Mouse (Mus musculus): Measurements from ENCODE around the gene Pbrm1. TPM values are rescaled to one million over a fixed set of nuclear protein-coding genes. Genes with fewer than 3 reads are reported as not detected.

Pbrm1 gene
- polyA plus RNA-seq, 1 experiment from 2014 or later, result 33.2 TPM

DNA sequence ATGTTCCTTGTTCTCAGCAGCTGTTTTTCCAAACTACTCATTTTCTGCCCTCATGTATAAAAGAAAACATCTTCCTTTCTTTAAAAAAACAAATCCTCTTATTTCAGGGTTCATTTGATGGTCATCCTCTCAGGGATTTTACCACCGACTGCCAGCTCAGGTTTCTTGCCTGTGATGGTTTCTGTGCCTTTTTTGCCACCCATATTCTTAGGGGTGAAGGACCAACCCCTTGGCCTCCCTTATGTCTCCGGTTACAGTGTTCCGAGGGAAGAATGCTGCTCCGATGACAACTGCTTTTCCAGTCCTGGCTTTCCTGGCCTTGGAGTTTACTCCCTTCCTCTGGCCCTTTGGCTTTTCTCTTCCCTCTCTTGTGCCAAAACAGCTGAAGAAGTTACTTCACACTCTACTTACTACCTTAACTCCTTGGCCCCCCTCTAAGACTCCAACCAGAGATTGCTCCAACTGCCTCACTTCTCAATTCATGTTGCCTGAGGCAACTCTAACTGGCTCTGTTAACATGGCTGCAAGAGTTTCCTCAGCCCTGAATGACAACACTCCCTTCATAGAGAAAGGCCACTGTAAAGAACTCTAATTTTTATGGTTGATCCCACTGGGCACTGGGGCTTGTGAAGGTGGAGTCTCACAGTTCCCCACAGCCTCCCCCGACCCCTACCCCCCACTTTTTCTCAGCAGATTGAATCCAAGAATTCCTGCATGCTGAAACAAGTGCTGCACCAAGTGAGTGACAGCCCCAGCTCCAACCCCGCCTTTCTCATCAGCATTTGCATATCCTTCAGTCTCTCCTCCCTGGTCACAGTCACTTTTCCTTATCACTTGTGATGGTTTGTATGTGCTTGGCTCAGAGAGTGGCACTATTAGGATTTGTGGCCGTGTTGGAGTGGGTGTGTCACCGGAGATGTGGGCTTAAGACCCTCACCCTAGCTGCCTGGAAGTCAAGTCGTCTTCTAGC is 106.5 kb downstream of the Pbrm1 start:
- ATAC-seq (no peak), DNase-seq (peak; percentile 21)
- TF ChIP-seq CTCF (IDR thresholded peaks at IDR 0.05; ENCODE audit: low read depth), result no peak
- no peak for TF ChIP-seq EP300 (IDR thresholded peaks at IDR 0.05; ENCODE audit: low read depth)
- H3K9ac ChIP-seq (replicated peaks), result peak overlapping the region; percentile 6; the same call in 1 of the 2 replicates
- peaks cover 36% of the 10 kb centered on the region for H3K4me1 ChIP-seq (ENCODE audit: insufficient read depth)
- H3K36me3 ChIP-seq (replicated peaks; ENCODE audit: insufficient read depth, low read length), result peaks cover 15% of the 10 kb centered on the region
- peak overlapping the region; percentile 64 for H3K27ac ChIP-seq (ENCODE audit: low read depth)
- no peaks in the 10 kb centered on the region for H3K27me3 ChIP-seq (ENCODE audit: insufficient read depth, low read length)
- H3K4me3 ChIP-seq (ENCODE audit: low read depth, low read length), result no peak overlapping the region
- no peak overlapping the region; the same call in 1 of the 2 replicates for H3K4me2 ChIP-seq (ENCODE audit: low read depth, low read length)
- no peaks in the 10 kb centered on the region for H3K9me3 ChIP-seq (ENCODE audit: low read length)
- WGBS (ENCODE audit: insufficient replicate concordance), result 66% methylated on average over 9 of the region's 9 CpGs

DNA sequence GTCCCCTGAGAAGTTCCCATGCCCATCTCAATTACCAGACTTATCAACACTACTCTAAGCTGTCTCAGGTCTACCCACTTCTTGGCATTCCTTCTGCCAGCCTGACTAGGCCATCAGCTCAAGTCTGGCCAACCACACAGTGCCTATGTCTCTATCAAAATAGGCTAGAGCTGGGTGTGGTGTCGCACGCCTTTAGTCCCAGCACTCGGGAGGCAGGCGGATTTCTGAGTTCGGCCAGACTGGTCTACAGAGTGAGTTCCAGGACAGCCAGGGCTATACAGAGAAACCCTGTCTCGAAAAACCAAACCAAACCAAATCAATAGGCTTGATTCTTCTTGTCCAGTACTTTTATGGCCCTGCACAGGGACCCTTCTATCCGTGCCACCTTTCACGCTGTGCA is 107.9 kb downstream of the Pbrm1 start:
- Histone ChIP-seq H3K9ac (replicated peaks) (0 out of 2 replicates have a peak overlapping the region, but pooled peaks have one; percentile 13), H3K36me3 (replicated peaks; ENCODE audit: insufficient read depth, low read length) (peaks cover 11% of the 10 kb centered on the region), H3K27me3 (ENCODE audit: insufficient read depth, low read length) (no peaks in the 10 kb centered on the region), H3K4me3 (ENCODE audit: low read depth, low read length) (no peak overlapping the region), H3K27ac (ENCODE audit: low read depth) (0 out of 2 replicates have a peak overlapping the region, but pooled peaks have one; percentile 53), H3K4me1 (ENCODE audit: insufficient read depth) (peaks cover 42% of the 10 kb centered on the region), H3K9me3 (ENCODE audit: low read length) (no peaks in the 10 kb centered on the region), H3K4me2 (ENCODE audit: low read depth, low read length) (peak overlapping the region; percentile 59)
- TF ChIP-seq CTCF (IDR thresholded peaks at IDR 0.05; ENCODE audit: low read depth), result no peak
- TF ChIP-seq EP300 (IDR thresholded peaks at IDR 0.05; ENCODE audit: low read depth), result no peak
- 79% methylated on average over 8 of the region's 8 CpGs for WGBS (ENCODE audit: insufficient replicate concordance)
- ATAC-seq (no peak), DNase-seq (peak; percentile 18)

DNA sequence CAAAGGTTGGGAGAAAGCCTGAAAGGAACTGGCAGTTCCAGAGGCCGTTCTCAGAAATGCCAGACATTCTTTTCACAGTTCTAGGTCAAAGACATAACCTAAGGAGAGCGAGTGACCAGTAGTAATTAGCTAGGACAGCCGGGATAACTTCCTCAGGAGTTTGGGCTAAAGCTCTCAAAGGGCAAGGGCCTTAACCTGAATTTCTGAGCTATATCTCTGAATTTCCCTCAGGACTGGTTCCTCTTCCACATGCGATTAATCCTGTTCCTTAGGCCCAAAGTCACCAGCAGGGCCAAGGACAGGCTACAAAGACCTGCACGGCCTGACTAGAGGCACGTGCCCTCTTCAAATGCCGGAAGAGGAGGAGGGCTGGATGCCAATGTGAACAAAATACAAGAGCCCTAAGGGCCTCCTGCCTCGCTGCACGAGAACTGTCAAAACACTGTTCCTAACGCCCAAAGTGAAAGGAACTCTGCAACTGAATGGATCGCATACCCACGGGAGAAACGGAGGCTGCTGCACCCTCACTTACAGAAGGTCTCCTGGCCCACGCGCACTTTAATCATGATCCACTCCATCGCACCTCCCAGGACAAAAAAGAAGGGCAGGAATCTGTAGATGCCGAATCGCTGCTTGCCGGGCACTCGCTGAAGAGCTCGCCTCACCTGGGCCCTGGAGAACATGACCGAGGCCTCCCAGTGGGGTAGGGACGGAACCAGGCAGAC is 109.3 kb downstream of the Pbrm1 start:
- H3K4me1 ChIP-seq (ENCODE audit: insufficient read depth), result peaks cover 57% of the 10 kb centered on the region
- H3K9ac ChIP-seq (replicated peaks), result peak overlapping the region; percentile 78
- H3K9me3 ChIP-seq (ENCODE audit: low read length), result no peaks in the 10 kb centered on the region
- TF ChIP-seq EP300 (IDR thresholded peaks at IDR 0.05; ENCODE audit: low read depth) (no peak), CTCF (IDR thresholded peaks at IDR 0.05; ENCODE audit: low read depth) (no peak)
- DNase-seq, result peak; percentile 65
- peak overlapping the region; percentile 89 for H3K27ac ChIP-seq (ENCODE audit: low read depth)
- ATAC-seq, result peak; percentile 18
- WGBS (ENCODE audit: insufficient replicate concordance), result 2% methylated on average over 23 of the region's 23 CpGs
- H3K4me2 ChIP-seq (ENCODE audit: low read depth, low read length), result peak overlapping the region; percentile 88
- peaks cover under 1% of the 10 kb centered on the region; the same call in 1 of the 2 replicates for H3K36me3 ChIP-seq (replicated peaks; ENCODE audit: insufficient read depth, low read length)
- no peaks in the 10 kb centered on the region for H3K27me3 ChIP-seq (ENCODE audit: insufficient read depth, low read length)
- H3K4me3 ChIP-seq (ENCODE audit: low read depth, low read length), result peak overlapping the region; percentile 75

GRCm38 (mm10) chr14:31128826-31129219 is 109.9 kb downstream of the Pbrm1 start, which contains the start of gene Smim4:
TSS of gene Smim4 (minus strand) at chr14:31128956.
- H3K9ac ChIP-seq (replicated peaks), result peak within 1 kb of the TSS; percentile 78
- H3K36me3 ChIP-seq (replicated peaks; ENCODE audit: insufficient read depth, low read length), result no peaks in the 10 kb centered on the region
- peaks cover 61% of the 10 kb centered on the region for H3K4me1 ChIP-seq (ENCODE audit: insufficient read depth)
- no peaks in the 10 kb centered on the region for H3K9me3 ChIP-seq (ENCODE audit: low read length)
- DNase-seq (peak; percentile 97), ATAC-seq (peak; percentile 90)
- peak within 1 kb of the TSS; percentile 88 for H3K4me2 ChIP-seq (ENCODE audit: low read depth, low read length)
- peak within 1 kb of the TSS; percentile 89 for H3K27ac ChIP-seq (ENCODE audit: low read depth)
- peak within 1 kb of the TSS; percentile 75 for H3K4me3 ChIP-seq (ENCODE audit: low read depth, low read length)
- TF ChIP-seq EP300 (IDR thresholded peaks at IDR 0.05; ENCODE audit: low read depth) (peak; percentile 66), CTCF (IDR thresholded peaks at IDR 0.05; ENCODE audit: low read depth) (peak; percentile 78)
- WGBS (ENCODE audit: insufficient replicate concordance), result 1% methylated on average over 33 of the region's 33 CpGs
- no peaks in the 10 kb centered on the region for H3K27me3 ChIP-seq (ENCODE audit: insufficient read depth, low read length)

DNA sequence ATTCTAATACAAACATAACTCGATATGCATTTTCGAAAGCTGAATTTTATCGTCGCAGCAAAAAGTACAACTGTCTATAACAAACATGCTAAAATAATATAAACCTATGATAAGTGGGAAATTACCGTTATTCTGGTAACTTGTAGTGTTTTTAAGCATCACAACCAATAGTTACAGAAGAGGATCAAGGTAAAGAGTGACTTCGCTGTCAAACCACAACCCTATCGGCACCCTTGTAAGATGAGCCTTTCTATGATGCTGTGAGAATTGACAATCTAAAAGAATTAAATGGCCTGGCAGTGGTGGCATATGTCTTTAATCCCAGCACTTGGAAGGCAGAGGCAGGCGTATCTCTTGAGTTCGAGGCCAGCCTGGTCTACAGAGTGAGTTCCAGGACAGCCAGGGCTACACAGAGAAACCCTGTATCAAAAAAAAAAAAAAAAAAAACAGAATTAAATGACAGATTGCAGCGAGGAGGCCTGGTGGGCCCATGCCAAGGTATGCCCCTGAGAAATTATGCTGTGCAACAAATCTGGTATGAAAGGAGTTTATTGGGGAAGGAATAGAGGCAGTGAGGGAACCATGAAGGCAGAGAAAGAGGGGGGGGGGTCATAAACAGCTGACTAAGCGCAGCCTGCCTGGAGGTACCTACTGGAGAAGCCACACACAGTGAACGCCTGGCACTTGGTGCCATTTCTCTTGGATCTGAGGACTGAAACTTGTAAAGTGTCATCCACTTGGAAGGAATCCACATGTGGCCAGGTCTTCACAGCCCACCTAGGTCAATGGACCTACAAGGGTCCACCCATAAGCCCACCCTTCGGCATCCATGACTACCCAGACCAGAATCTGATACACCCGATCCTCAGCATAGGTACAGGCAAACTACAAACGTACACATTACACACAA is 110.6 kb downstream of the Pbrm1 start:
- no peak for TF ChIP-seq EP300 (IDR thresholded peaks at IDR 0.05; ENCODE audit: low read depth)
- no peak for TF ChIP-seq CTCF (IDR thresholded peaks at IDR 0.05; ENCODE audit: low read depth)
- Histone ChIP-seq H3K36me3 (replicated peaks; ENCODE audit: insufficient read depth, low read length) (no peaks in the 10 kb centered on the region), H3K27ac (ENCODE audit: low read depth) (no peak overlapping the region; the same call in 1 of the 2 replicates), H3K4me2 (ENCODE audit: low read depth, low read length) (peak overlapping the region; percentile 88), H3K9ac (replicated peaks) (no peak overlapping the region), H3K4me3 (ENCODE audit: low read depth, low read length) (peak overlapping the region; percentile 75), H3K27me3 (ENCODE audit: insufficient read depth, low read length) (no peaks in the 10 kb centered on the region), H3K9me3 (ENCODE audit: low read length) (no peaks in the 10 kb centered on the region), H3K4me1 (ENCODE audit: insufficient read depth) (peaks cover 61% of the 10 kb centered on the region)
- DNase-seq, result no peak
- 56% methylated on average over 15 of the region's 15 CpGs for WGBS (ENCODE audit: insufficient replicate concordance)
- no peak for ATAC-seq
